Mouse (Mus musculus): ENCODE results near the gene Fastk. TPM values are rescaled to one million over a fixed set of nuclear protein-coding genes. Genes with fewer than 3 reads are reported as not detected.

Gene Fastk
- 290 and 311 TPM in 2 replicates for polyA plus RNA-seq (2012; rRNA removed)

DNA sequence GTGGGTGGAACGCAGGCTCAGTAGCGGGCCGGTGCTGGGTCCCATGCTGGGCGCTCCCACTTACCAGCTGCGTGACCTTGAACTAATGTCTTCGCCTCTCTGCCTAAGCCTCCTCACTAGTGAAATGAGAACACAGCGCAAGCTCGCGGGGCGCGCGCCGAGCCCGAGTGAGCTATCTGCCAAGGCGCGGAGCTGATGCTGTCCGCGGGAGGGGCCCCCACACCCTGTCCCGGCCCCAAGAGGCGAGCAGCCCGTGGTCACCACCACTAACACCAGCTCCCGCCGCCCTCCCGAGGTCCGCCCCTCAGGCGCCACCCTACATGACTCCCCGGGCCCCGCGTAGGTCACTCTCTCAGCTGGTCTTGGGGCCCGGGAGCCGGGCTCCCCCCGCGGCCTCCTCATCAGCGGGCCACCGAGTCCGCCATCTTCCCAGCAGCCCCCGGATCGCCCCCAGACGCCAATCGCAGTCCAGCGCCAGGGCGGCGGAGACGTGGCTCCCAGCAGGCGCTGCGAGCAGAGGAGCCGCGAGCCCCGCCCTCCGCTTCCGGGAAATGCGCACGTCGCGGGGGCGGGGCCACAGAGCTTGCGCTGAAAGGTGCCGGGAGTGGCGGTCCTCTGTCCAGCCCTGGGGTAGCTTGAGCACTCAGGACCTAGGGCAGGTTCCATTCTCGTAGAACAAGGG, at the start of gene Fastk:
TSS of gene Fastk (minus strand) at position 542 of the 682 bp plus-strand sequence.

GRCm38 (mm10) chr5:24452030-24452690, 7.1 kb upstream of the Fastk start, which contains the start of gene Agap3:
TSS of gene Agap3 (plus strand) at chr5:24452177.

DNA sequence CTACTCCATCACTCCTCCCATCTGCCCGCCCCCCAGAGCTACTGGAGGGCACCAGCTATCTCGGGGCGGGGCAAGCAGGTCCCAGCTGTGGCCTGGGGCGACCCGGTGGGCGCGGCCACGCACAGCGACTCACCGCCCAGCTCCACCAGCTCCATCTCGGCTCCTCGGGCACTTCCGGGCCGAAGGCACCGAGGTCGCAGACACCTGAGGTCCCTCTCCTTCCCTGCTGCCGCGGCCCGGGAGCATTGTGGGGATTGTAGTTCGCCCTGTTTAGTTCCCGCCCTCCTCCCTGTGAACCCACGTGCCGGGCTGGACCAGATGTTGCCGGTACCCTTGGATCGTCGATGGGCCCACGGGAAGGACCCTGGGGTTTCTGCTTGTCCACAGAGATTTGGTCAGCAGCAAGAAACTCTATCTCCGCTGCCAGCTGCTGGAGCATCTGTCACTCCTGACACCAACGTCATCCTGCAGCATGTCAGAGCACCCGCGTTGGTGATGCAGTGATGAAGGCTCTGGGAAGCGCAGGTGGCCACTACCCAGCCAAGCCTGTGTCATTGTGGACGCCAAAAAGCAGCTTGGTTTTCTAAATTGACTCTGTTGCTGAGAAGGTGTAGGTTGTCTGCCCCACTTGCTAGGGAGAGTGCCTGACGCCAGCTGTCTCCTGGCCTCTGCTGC, 2.7 kb upstream of the Fastk start, which contains the start of gene Tmub1:
TSS of gene Tmub1 (minus strand) at position 231 of the 675 bp plus-strand sequence.

GRCm38 (mm10) chr5:24423129-24424003, 21.7 kb downstream of the Fastk start, which contains the start of the genes Cdk5 and Slc4a2:
TSS of gene Cdk5 (minus strand) at chr5:24423530.
TSS of gene Slc4a2 (plus strand) at chr5:24423837.

DNA sequence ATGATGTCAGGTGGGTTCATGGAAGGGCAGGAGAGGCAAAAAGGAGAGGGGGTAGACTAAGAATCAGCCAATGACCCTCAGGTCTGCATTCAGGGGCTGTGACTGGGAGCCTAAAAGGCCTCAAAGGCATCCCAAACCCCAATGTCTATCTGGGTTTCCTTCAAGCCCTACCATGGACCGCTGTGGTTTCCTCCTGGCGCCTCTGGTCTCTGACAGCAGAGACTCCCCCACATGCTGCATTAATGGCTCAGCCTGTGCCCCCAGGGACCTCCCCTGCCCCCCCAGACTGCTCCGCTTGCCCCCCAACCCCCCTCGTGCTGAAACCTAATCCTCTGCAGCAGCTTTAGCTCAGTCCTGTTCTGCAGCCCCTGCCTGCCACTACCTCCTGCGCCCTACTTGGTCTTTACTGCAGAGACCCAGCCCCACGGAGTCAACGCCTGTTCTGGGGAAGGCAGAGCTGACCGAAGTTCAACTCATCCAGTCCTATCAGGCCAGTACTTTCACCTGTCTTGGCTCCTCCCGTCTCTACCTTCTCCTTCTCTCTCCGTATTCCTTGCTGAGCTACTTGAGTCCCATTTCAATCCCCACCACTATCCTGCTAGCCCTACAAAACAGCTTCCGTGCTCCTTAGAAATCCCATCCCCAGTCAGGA, 31.9 kb downstream of the Fastk start, which contains the start of gene Asic3:
TSS of gene Asic3 (plus strand) at position 351 of the 652 bp plus-strand sequence.

GRCm38 (mm10) chr5:24393392-24393997, 51.6 kb downstream of the Fastk start, which contains the start of gene Abcb8:
TSS of gene Abcb8 (plus strand) at chr5:24393663.

GRCm38 (mm10) chr5:24391864-24392263, 53.2 kb downstream of the Fastk start, which contains the start of gene Atg9b:
TSS of gene Atg9b (minus strand) at chr5:24392143.

Other genes with a start within 250 kb of the Fastk start
- gene Kcnh2, start 93.7 kb downstream of the Fastk start, polyA plus RNA-seq (2012; rRNA removed): 180 TPM in 2 replicates
- gene Nos3, start 80.5 kb downstream of the Fastk start, polyA plus RNA-seq (2012; rRNA removed): 24.5 and 26.5 TPM in 2 replicates
- gene Atg9b, start 53.1 kb downstream of the Fastk start, polyA plus RNA-seq (2012; rRNA removed): 5.5 and 13.3 TPM in 2 replicates
- gene Abcb8, start 51.6 kb downstream of the Fastk start, polyA plus RNA-seq (2012; rRNA removed): 83.5 and 96.0 TPM in 2 replicates
- gene Asic3, start 31.9 kb downstream of the Fastk start, polyA plus RNA-seq (2012; rRNA removed): 1.0 and 1.2 TPM in 2 replicates
- 117 and 118 TPM in 2 replicates for gene Cdk5, start 21.8 kb downstream of the Fastk start, polyA plus RNA-seq (2012; rRNA removed)
- 124 and 127 TPM in 2 replicates for gene Slc4a2, start 21.4 kb downstream of the Fastk start, polyA plus RNA-seq (2012; rRNA removed)
- 68.9 and 72.3 TPM in 2 replicates for gene Tmub1, start 2.6 kb upstream of the Fastk start, polyA plus RNA-seq (2012; rRNA removed)
- 143 and 150 TPM in 2 replicates for gene Agap3, start 6.9 kb upstream of the Fastk start, polyA plus RNA-seq (2012; rRNA removed)
- gene Gbx1, start 81.9 kb upstream of the Fastk start, polyA plus RNA-seq (2012; rRNA removed): 0.03 and 0.07 TPM in 2 replicates
- 2.6 and 5.2 TPM in 2 replicates for gene Asb10, start 95.7 kb upstream of the Fastk start, polyA plus RNA-seq (2012; rRNA removed)
- gene 4931409K22Rik, start 111.5 kb upstream of the Fastk start, polyA plus RNA-seq (2012; rRNA removed): not detected in 2 replicates
- gene Abcf2, start 132.2 kb upstream of the Fastk start, polyA plus RNA-seq (2012; rRNA removed): 77.2 and 82.0 TPM in 2 replicates
- 52.7 and 74.0 TPM in 2 replicates for gene Chpf2, start 141.5 kb upstream of the Fastk start, polyA plus RNA-seq (2012; rRNA removed)
- gene Smarcd3, start 179.1 kb upstream of the Fastk start, polyA plus RNA-seq (2012; rRNA removed): 74.2 and 103 TPM in 2 replicates
- gene Nub1, start 240.2 kb upstream of the Fastk start, polyA plus RNA-seq (2012; rRNA removed): 54.0 and 57.7 TPM in 2 replicates

All from ovary, adult 2 months (tissue).